Mouse (Mus musculus) urinary bladder, postnatal 14 days (tissue): Measurements from ENCODE around the gene Spice1.
A peak's percentile ranks its signal among the peaks of the same experiment; 100 is the strongest.

Experiments used
- DNase-seq: peaks from one replicate; pipeline ENCODE4 v3.0.0; 2021; ENCODE audit warnings: low spot score

Spice1 gene

DNA sequence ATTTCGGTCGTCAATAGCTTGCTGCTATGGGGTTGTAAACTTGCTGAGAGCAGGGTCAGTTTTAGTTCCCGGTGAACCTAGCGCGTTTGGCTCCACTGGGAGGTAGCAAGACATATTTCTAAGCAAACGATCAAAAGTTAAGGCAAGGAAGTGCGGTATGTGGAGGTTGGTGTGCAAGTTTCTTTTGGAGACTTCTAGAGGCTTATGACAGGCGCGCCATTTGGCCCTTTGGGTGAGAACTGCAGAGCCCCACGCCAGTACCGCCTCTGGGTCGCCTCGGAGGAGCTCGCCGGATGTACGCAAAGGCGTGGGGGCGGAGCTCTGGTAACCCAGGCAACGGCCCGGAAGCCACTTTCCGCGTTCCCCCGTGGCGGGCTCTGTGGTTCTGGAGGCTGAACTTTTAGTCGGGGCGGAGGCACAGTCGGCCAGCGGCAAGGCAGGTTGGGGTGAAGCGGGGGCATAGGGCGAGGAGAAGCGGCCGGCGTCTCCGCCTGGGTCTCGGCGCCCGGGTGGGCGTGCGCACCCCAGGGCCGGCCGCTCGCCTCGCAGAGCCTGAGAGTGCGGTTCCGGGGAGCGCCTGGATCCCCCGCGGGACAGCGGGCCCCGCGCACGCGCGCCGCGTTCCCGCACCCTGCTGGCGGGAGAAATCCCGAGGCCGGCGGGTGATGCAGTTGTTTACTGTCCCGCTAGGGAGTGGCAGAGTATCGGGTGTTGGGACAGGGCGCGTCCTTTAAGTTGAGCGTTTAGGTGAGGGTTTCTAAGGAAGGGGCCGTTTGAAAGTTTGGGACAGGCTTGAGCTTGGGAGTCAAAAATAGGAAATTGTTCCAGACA, at the start of gene Spice1:
Gene Spice1, plus strand, starts transcription at position 51 of the 831 bp plus-strand sequence.
- peak; percentile 97 for DNase-seq

DNA sequence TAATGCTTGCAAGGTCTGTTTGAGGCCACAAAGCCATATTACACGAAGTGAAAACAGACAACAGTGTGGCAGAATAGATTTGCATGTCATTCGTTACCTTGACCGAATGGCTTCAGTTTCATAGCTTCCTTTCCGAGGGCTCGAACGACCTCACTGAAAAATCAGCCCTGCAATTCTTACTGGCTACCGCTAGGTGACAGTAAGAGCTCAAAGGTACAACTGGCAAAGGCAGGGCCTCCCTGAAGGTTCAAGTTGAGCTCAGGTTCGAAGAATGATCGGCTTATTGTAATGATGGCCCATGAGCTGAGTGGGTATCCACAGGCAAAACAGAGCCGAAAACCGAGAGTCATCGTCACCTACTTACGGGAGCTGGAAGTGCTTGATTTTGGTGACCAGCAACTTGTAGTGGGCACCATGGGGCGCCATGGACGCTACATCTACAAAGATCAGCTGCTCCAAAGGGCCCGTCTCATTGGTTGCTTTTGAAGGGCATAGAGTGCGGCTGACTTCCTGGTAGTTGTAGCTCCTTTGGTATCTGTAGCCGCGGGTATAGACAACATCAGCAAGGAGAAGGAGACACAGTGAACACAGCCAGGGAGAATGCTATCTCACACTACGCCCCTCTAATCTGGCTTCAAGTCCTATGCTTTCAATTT, 47.4 kb upstream of the Spice1 start:
- no peak for DNase-seq

DNA sequence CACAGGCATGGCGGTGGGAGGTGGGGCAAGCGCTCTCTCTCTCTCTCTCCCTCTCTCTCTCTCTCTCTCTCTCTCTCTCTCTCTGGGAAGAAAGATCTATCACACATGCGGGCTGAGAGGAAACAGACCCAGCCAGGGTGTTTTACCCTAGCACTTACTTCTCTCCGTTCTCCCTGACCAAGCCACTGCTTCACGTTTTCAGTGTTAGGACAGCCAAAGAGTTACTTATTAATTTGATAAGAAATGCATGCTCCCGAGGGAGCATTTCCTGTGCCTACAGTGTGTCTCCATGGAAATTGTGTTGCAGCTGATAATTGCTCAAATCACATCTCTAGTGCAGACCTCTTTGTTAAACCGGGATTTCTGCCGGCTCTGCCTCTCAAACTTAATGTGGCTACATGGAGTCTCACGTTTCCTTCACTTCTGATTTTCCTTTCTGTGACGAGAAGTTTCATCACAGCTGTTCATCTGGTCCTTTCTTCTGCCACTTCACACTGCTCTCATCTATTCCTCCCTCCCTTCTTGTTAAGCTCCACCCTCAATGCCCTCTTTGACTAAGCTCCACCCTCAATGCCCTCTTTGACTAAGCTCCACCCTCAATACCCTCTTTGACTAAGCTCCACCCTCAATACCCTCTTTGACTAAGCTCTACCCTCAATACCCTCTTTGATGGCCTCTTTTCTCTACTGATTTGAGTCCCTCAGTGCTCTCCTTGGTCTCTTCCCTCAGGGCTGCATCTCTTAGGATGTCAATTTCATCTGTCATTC, 44.6 kb upstream of the Spice1 start:
- no peak for DNase-seq

DNA sequence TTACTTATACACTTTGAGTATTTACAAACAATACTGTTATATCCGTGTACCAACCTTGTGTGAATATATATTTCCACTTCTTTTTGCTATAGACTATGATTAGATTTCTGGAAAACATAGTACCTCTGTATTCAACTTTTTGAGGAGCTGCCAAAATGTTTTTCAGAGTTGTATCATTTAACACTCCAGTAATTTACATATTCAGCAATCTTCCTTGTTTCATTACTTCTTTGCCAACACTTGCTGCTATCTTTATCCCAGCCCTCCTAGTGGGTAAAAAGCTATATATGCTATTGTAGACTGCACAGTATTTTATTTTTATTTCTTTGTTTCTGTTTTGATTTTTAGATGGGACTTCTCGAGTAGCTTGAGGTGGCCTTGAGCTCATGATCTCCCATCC, 43.1 kb upstream of the Spice1 start:
- DNase-seq = no peak

DNA sequence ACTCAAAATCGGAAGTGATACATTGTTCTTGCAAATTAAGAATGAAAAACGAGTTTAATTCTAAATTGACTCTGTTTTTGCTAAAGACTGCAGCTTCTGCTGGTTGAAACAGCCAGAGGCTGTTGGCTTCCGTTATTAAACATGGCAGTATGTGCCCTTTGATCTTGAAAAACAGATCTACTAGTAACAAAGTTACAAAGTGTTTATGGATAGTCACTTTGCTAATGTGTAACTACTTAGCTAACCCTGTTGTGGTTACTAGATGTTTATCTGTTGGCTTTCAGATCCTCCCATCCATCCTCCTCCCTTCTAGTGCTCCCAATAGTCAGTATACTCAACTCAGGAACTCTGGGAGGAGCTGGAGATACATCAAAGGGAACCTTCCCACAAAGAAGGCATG, 41.3 kb upstream of the Spice1 start:
- DNase-seq = no peak

GRCm38 (mm10) chr16:44313422-44313821, 33.5 kb upstream of the Spice1 start:
- DNase-seq = peak; percentile 56

- DNase-seq = peak; percentile 40
Measured at GRCm38 (mm10) chr16:44316350-44316749, 30.6 kb upstream of the Spice1 start.

DNA sequence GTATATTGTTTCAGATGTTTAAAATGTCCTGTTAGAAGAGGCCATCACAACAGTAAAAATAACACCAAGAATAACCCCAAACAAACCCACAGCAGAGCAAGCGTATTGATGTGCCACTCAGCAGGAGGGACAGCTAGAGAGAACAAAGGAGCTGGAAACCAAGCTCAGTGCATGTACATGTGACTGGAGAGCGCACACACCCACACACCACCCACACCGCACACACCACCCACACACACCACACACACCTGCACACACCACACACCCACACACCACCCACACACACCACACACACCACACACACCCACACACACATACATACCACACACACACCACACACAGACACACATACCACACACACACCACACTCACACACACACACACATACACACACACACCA, 26.7 kb upstream of the Spice1 start:
- no peak for DNase-seq

GRCm38 (mm10) chr16:44328644-44329043, 18.3 kb upstream of the Spice1 start:
- DNase-seq = peak; percentile 42

DNA sequence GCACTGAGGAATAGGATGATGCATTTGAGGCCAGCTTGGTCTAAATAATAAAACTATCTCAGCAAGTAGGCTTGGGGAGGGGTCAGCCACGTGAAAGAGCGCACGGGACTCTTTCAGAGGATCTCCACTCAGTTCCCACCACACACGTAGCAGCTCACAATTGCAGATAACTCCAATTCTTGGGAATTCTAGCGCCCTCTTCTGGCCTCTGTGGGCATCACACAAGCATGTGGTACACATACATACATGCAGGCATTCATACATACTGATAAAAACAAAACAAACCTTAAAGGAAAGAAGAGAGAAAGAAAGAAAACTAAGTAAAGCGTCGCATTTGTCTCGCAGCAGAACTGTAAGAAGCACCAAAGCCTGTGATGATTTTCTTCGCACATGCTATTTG, 16.3 kb upstream of the Spice1 start:
- DNase-seq = no peak

- no peak for DNase-seq
Measured at GRCm38 (mm10) chr16:44331154-44331553, 15.8 kb upstream of the Spice1 start.

GRCm38 (mm10) chr16:44331671-44331994, 15.3 kb upstream of the Spice1 start:
- no peak for DNase-seq

- DNase-seq = no peak
Measured at GRCm38 (mm10) chr16:44331995-44332860, 14.7 kb upstream of the Spice1 start.

- DNase-seq = peak; percentile 31
Measured at GRCm38 (mm10) chr16:44332861-44333284, 14.0 kb upstream of the Spice1 start, which contains the start of gene Sidt1. TSS of gene Sidt1 (minus strand) at chr16:44333196.

GRCm38 (mm10) chr16:44337541-44337940, 9.4 kb upstream of the Spice1 start:
- DNase-seq = no peak

- no peak for DNase-seq
Measured at GRCm38 (mm10) chr16:44349801-44350397, 3.0 kb downstream of the Spice1 start.

DNA sequence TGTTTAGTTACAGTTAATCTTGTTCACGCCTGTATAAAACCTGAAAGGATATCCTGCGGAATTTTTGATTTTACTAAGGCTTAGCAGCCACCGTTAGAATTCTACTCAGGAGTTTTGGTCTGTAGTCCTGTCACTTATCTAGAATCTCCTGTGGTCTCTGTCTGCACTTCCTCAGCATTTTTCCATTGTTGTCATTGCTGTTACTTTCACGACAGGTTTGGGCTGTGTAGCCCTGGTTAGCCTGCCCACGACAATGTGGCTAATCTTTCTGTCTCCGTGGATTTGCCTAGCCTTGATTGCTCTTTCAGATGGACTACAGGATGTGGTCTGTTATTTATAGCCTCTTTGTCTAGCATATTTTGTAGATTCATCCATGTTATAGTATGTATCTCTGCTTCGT, 9.4 kb downstream of the Spice1 start:
- no peak for DNase-seq

GRCm38 (mm10) chr16:44357571-44358268, 10.8 kb downstream of the Spice1 start:
- peak; percentile 54 for DNase-seq

DNA sequence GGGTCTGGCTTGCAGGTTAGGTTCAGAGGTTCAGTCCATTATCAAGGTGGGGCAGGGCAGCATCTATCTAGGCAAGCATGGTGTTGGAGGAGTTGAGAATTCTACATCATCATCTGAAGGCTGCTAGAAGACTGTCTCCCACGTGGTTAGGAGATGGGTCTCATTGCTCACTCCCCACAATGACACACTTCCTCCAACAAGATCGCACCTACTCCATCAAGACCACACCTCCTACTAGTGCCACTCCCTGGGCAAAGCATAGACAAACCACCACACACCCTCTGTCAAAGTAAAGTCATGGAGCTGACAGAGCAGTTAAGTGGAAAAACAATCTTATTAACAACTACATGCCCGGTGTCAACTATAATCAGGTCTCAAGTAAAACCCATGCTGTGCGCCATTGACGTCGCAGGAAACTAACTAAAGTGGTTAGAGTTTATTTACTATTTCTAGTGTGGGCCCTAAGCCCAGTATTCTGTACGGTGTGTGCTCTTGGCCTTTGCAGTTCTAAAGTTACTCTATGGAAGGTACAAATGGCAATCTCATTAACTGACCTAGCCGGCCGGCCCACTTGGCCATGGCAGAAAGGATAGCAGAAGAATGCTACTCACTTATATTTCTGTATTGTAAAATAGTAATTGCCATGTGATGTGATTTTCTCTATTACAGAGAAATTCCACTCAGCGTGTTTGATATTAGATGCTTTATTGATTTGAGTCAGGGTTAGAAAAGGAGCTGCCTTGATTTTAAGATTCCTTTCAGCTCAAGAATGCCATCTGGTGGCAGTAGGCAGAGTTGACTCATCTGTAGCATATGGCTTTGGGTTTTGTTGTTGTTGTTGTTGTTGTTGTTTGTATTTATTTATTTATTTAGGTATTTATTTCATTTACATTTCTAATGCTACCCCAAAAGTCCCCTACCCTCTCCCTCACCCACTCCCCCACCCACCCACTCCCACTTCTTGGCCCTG, 15.3 kb downstream of the Spice1 start:
- no peak for DNase-seq

- no peak for DNase-seq
Measured at GRCm38 (mm10) chr16:44365522-44365921, 18.6 kb downstream of the Spice1 start.
